Mouse (Mus musculus): Measurements from ENCODE around the gene Tufm. TPM values are rescaled to one million over a fixed set of nuclear protein-coding genes. Genes with fewer than 3 reads are reported as not detected.

The Tufm gene
- polyA plus RNA-seq (2015; fragmentation: Nextera tagmentation; extraction: Ambion mirVana) = 73.9 and 77.5 TPM in 2 replicates

- ATAC-seq (ENCODE audit: low FRiP score, low TSS enrichment) = peak; percentile 90
- H3K36me3 ChIP-seq (ENCODE audit: control insufficient read depth, insufficient read depth, low read length) = peaks cover 7% of the 10 kb centered on the region; the same call in 1 of the 2 replicates
- TF ChIP-seq CTCF (IDR thresholded peaks at IDR 0.05; ENCODE audit: low read depth) (peak; percentile 70), EP300 (optimal IDR thresholded peaks at IDR 0.05) (no peak)
Measured at GRCm38 (mm10) chr7:126487052-126487483, at the start of gene Tufm. Gene Tufm, plus strand, starts transcription at chr7:126487361.

DNA sequence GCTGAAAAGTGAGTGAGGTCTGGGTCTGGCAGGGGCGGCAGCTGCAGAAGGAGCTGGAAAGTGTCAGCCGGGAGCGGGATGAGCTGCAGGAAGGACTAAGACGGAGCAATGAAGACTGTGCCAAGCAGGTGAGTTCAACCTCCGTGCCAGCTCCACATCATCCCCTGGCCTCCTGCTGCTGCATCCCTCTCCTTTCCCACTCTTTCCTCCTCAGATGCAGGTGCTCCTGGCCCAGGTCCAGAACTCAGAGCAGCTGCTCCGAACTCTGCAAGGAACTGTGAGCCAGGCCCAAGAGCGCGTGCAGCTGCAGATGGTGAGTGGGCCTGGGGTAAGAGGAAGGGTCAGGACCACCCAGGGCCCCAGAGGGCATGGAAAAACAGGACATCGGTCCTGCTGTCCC, 47.0 kb upstream of the Tufm start:
- ATAC-seq (ENCODE audit: low FRiP score, low TSS enrichment) (no peak), DNase-seq (ENCODE audit: low spot score) (no peak)
- Histone ChIP-seq H3K4me2 (replicated peaks; ENCODE audit: low read depth) (no peak overlapping the region), H3K27ac (replicated peaks) (no peak overlapping the region), H3K4me3 (ENCODE audit: low read depth, low read length) (no peak overlapping the region), H3K36me3 (ENCODE audit: control insufficient read depth, insufficient read depth, low read length) (peaks cover 17% of the 10 kb centered on the region), H3K4me1 (replicated peaks; ENCODE audit: control insufficient read depth, insufficient read depth) (no peaks in the 10 kb centered on the region), H3K27me3 (ENCODE audit: control insufficient read depth, insufficient read depth, low read length) (no peaks in the 10 kb centered on the region), H3K9ac (ENCODE audit: low read length) (no peak overlapping the region), H3K9me3 (ENCODE audit: control insufficient read depth, low read length) (no peaks in the 10 kb centered on the region)
- TF ChIP-seq EP300 (optimal IDR thresholded peaks at IDR 0.05) = no peak
- TF ChIP-seq CTCF (IDR thresholded peaks at IDR 0.05; ENCODE audit: low read depth) = no peak
- 76% methylated on average over 9 of the region's 9 CpGs for WGBS

More at GRCm38 (mm10) chr7:126487052-126487483, at the start of gene Tufm:
- Histone ChIP-seq H3K27ac (replicated peaks) (peak within 1 kb of the TSS; percentile 70), H3K9me3 (ENCODE audit: control insufficient read depth, low read length) (no peaks in the 10 kb centered on the region), H3K4me2 (replicated peaks; ENCODE audit: low read depth) (peak within 1 kb of the TSS; percentile 82), H3K4me1 (replicated peaks; ENCODE audit: control insufficient read depth, insufficient read depth) (no peaks in the 10 kb centered on the region), H3K27me3 (ENCODE audit: control insufficient read depth, insufficient read depth, low read length) (no peaks in the 10 kb centered on the region), H3K9ac (ENCODE audit: low read length) (peak within 1 kb of the TSS; percentile 77), H3K4me3 (ENCODE audit: low read depth, low read length) (peak within 1 kb of the TSS; percentile 56)
- DNase-seq (ENCODE audit: low spot score) = peak; percentile 95
- under 1% methylated on average over 32 of the region's 32 CpGs for WGBS

GRCm38 (mm10) chr7:126443997-126444396, 43.2 kb upstream of the Tufm start:
- Histone ChIP-seq H3K27ac (replicated peaks) (no peak overlapping the region), H3K9me3 (ENCODE audit: control insufficient read depth, low read length) (no peaks in the 10 kb centered on the region)

DNA sequence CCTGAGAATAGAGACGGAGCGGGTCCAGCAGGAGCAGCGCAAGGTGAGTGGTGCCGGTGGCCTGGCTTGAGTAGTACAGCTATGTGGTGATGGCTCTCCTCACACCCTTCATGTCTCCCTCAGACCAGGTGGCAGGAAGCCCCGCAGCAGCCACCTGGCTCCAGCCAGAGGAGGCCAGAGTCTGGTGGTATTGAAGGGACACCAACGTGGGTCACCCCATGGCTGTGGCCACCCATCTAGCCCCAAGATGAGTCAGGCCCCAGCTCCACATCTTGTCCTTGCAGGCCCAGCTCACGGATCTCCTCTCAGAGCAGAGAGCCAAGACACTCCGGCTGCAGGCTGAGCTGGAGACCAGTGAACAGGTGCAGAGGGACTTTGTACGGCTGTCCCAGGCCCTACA, 42.6 kb upstream of the Tufm start:
- Histone ChIP-seq H3K9ac (ENCODE audit: low read length) (no peak overlapping the region), H3K4me2 (replicated peaks; ENCODE audit: low read depth) (no peak overlapping the region), H3K27me3 (ENCODE audit: control insufficient read depth, insufficient read depth, low read length) (no peaks in the 10 kb centered on the region), H3K36me3 (ENCODE audit: control insufficient read depth, insufficient read depth, low read length) (peaks cover 29% of the 10 kb centered on the region), H3K27ac (replicated peaks) (no peak overlapping the region), H3K4me1 (replicated peaks; ENCODE audit: control insufficient read depth, insufficient read depth) (no peaks in the 10 kb centered on the region), H3K4me3 (ENCODE audit: low read depth, low read length) (no peak overlapping the region), H3K9me3 (ENCODE audit: control insufficient read depth, low read length) (no peaks in the 10 kb centered on the region)
- no peak for TF ChIP-seq EP300 (optimal IDR thresholded peaks at IDR 0.05)
- TF ChIP-seq CTCF (IDR thresholded peaks at IDR 0.05; ENCODE audit: low read depth) = no peak
- ATAC-seq (ENCODE audit: low FRiP score, low TSS enrichment) = no peak
- no peak for DNase-seq (ENCODE audit: low spot score)
- 92% methylated on average over 9 of the region's 9 CpGs for WGBS

More at GRCm38 (mm10) chr7:126443997-126444396, 43.2 kb upstream of the Tufm start:
- Histone ChIP-seq H3K4me2 (replicated peaks; ENCODE audit: low read depth) (no peak overlapping the region), H3K4me3 (ENCODE audit: low read depth, low read length) (no peak overlapping the region), H3K9ac (ENCODE audit: low read length) (no peak overlapping the region), H3K27me3 (ENCODE audit: control insufficient read depth, insufficient read depth, low read length) (no peaks in the 10 kb centered on the region), H3K4me1 (replicated peaks; ENCODE audit: control insufficient read depth, insufficient read depth) (no peaks in the 10 kb centered on the region), H3K36me3 (ENCODE audit: control insufficient read depth, insufficient read depth, low read length) (peaks cover 29% of the 10 kb centered on the region)
- TF ChIP-seq EP300 (optimal IDR thresholded peaks at IDR 0.05) = no peak
- no peak for TF ChIP-seq CTCF (IDR thresholded peaks at IDR 0.05; ENCODE audit: low read depth)
- no peak for ATAC-seq (ENCODE audit: low FRiP score, low TSS enrichment)
- WGBS = 89% methylated on average over 10 of the region's 10 CpGs
- no peak for DNase-seq (ENCODE audit: low spot score)

DNA sequence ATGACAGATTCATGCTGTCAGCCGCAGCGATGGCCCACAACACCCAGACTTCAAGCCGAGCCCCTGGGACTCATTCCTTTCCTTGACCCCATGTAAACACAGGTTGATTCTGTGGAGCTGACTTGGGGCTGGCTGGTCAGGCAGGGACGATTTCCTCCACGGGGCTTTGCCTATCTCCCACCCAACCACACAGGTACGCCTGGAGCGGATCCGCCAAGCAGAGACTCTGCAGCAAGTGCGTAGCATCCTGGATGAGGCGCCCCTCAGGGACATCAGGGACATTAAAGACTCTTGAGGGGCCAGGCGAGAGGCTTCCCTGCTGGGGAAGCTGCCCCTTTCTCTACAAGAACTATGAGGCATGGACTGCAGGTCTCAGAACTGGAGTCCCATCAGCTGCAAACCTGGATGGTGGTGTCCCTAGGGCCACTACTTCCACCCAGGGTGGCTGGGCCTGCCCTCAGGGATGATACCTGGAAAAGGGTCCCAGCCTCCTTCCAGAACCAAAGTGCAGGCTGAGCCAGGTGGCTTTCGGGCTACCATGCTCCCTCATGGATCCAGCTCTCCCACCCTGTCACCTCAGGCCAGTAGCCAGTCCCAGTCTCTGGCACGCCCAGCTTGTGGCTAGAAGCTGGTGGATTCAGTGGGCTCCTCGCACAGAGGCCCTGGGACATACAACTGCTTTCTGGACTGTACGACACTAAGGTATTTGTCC, 41.9 kb upstream of the Tufm start:
- Histone ChIP-seq H3K36me3 (ENCODE audit: control insufficient read depth, insufficient read depth, low read length) (peaks cover 29% of the 10 kb centered on the region), H3K4me2 (replicated peaks; ENCODE audit: low read depth) (no peak overlapping the region), H3K4me3 (ENCODE audit: low read depth, low read length) (no peak overlapping the region), H3K27me3 (ENCODE audit: control insufficient read depth, insufficient read depth, low read length) (no peaks in the 10 kb centered on the region), H3K9ac (ENCODE audit: low read length) (no peak overlapping the region), H3K4me1 (replicated peaks; ENCODE audit: control insufficient read depth, insufficient read depth) (no peaks in the 10 kb centered on the region), H3K27ac (replicated peaks) (no peak overlapping the region), H3K9me3 (ENCODE audit: control insufficient read depth, low read length) (no peaks in the 10 kb centered on the region)
- 94% methylated on average over 15 of the region's 15 CpGs for WGBS
- no peak for TF ChIP-seq EP300 (optimal IDR thresholded peaks at IDR 0.05)
- no peak for TF ChIP-seq CTCF (IDR thresholded peaks at IDR 0.05; ENCODE audit: low read depth)
- DNase-seq (ENCODE audit: low spot score) = no peak
- ATAC-seq (ENCODE audit: low FRiP score, low TSS enrichment) = no peak

DNA sequence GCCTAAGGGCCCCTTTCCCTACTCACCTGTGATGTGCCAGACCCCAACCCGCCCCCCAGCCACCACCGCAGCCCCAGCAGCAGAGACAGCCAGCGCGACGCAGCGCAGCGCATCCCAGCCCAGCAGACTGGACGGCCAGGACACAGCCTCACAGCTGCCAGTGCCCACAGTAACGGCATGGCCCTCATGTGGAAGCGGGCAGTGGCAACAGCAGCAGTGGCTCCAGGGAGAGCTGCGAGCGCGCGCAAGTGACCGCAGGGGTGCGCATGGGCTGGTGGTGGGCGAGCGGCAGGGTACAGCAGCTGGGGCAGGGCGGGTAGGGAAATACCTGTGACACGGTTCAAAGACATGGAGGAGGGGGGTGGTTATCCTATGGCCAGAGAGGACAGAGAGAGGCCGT, 40.9 kb upstream of the Tufm start:
- DNase-seq (ENCODE audit: low spot score) (no peak), ATAC-seq (ENCODE audit: low FRiP score, low TSS enrichment) (0 out of 2 replicates have a peak, but pooled peaks have one; percentile 13)
- Histone ChIP-seq H3K27ac (replicated peaks) (no peak overlapping the region), H3K9ac (ENCODE audit: low read length) (no peak overlapping the region), H3K27me3 (ENCODE audit: control insufficient read depth, insufficient read depth, low read length) (no peaks in the 10 kb centered on the region), H3K36me3 (ENCODE audit: control insufficient read depth, insufficient read depth, low read length) (peaks cover 26% of the 10 kb centered on the region), H3K9me3 (ENCODE audit: control insufficient read depth, low read length) (no peaks in the 10 kb centered on the region), H3K4me2 (replicated peaks; ENCODE audit: low read depth) (no peak overlapping the region), H3K4me1 (replicated peaks; ENCODE audit: control insufficient read depth, insufficient read depth) (no peaks in the 10 kb centered on the region), H3K4me3 (ENCODE audit: low read depth, low read length) (no peak overlapping the region)
- TF ChIP-seq EP300 (optimal IDR thresholded peaks at IDR 0.05) (no peak), CTCF (IDR thresholded peaks at IDR 0.05; ENCODE audit: low read depth) (no peak)
- 89% methylated on average over 16 of the region's 21 CpGs for WGBS

All from stomach, postnatal 0 days (tissue).